Mouse (Mus musculus): ENCODE measurements around the gene Rhog. TPM values are rescaled to one million over a fixed set of nuclear protein-coding genes. Genes with fewer than 3 reads are reported as not detected.

The Rhog gene
- total and polyA plus RNA-seq, 2 experiments from 2014 or later: 24.6 to 34.7 TPM

DNA sequence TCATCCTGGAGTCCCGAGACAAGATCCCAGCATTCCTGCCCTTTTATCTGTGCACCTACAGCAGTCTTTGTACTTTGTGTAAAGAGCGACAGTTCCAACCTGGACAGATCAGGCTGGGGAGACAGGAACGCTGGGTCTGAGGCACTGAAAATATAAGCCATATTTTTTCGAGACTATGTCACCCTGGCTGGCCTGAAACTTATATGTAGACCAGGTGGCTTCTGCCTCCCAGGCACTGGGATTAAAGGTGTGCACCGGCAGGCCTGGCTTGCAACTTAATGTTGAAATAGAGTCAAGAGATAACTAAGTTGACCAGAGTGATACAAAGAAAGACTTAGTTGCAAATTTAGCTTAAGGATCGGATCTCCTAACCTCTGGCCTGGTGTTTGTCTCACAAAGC lies 9.6 kb downstream of the Rhog start:
- no peaks in the 10 kb centered on the region for H3K9me3 ChIP-seq (replicated peaks; ENCODE audit: control insufficient read depth, low read length)
- H3K4me3 ChIP-seq (ENCODE audit: low read depth, low read length): no peak overlapping the region
- 54% methylated on average over 6 of the region's 6 CpGs for WGBS
- peak overlapping the region; percentile 81 for H3K4me2 ChIP-seq (ENCODE audit: low read depth, low read length)
- DNase-seq (ENCODE audit: low spot score) (no peak), ATAC-seq (ENCODE audit: insufficient read depth, low read depth) (no peak)
- no peaks in the 10 kb centered on the region for H3K27me3 ChIP-seq (ENCODE audit: control insufficient read depth, insufficient read depth, low read length)
- peak overlapping the region; percentile 56 for H3K27ac ChIP-seq (ENCODE audit: low read depth)
- TF ChIP-seq EP300 (IDR thresholded peaks at IDR 0.05; ENCODE audit: low read depth): no peak
- no peak for TF ChIP-seq CTCF (IDR thresholded peaks at IDR 0.05; ENCODE audit: low read depth)
- H3K36me3 ChIP-seq (replicated peaks; ENCODE audit: control insufficient read depth, insufficient read depth, low read length): peaks cover 7% of the 10 kb centered on the region; the same call in 1 of the 2 replicates
- H3K4me1 ChIP-seq (ENCODE audit: control insufficient read depth, insufficient read depth): peaks cover 52% of the 10 kb centered on the region
- no peak overlapping the region for H3K9ac ChIP-seq (replicated peaks; ENCODE audit: low read depth, low read length)

DNA sequence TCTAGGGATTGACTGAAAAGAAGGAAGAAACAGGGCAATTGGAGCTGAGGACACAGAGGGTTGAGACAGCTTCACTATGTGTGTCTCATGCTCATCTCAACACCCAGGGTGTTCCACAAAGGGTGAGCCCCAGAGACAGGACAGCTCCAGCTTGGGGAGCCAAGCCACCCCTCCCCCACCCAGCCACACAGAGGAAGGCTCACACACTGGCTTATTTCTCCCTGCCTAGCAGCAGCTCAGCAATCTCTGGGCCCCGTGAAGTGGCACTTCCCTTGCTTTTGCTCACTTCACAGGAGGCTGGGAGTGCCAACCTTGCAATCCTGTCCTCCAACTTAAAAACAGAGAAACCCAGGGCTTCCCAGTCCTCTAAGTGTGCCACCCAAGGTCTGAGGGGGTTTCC lies 10.1 kb downstream of the Rhog start:
- DNase-seq (ENCODE audit: low spot score): no peak
- TF ChIP-seq CTCF (IDR thresholded peaks at IDR 0.05; ENCODE audit: low read depth) (no peak), EP300 (IDR thresholded peaks at IDR 0.05; ENCODE audit: low read depth) (no peak)

DNA sequence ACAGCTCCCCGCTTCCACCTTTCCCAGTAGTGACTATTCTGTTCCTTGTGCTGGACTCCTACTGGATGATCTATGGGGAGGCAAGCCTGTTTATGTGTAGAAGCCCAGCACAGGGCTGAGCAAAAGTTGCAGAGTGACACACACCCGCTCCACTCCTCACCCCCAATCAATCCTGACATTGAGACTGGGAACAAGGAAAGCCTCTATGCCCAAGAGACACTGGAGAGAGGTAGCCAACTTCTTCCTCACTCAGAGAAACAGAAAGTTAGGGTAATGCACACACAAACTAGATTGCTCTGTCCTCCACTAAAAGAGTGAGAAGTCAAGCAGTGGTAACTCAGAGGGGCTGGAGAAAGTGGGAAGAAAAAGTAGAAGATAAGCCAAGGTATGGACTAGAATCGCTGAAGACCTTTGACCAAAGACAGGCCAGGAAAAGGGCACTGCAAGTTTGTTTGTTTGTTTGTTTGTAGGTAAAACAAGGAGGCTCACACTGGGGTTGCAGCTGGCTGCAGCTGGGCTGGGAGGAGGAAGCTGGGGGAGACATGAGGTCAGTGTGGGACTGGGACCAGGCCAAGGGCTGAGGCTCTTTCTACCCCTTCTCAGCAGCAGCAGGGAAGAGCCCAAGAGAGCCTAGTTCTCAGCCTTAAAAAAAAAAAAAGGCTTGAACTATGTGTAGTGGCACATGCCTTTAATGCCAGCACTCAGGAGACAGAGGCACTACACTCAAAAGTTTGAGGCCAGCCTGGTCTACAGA lies 10.9 kb downstream of the Rhog start:
- 71% methylated on average over 3 of the region's 3 CpGs for WGBS
- no peak for ATAC-seq (ENCODE audit: insufficient read depth, low read depth)
- no peak overlapping the region for H3K9ac ChIP-seq (replicated peaks; ENCODE audit: low read depth, low read length)

More for the DNA sequence above, 10.1 kb downstream of the Rhog start:
- Histone ChIP-seq H3K4me1 (ENCODE audit: control insufficient read depth, insufficient read depth) (peaks cover 52% of the 10 kb centered on the region), H3K4me3 (ENCODE audit: low read depth, low read length) (no peak overlapping the region), H3K27me3 (ENCODE audit: control insufficient read depth, insufficient read depth, low read length) (no peaks in the 10 kb centered on the region), H3K4me2 (ENCODE audit: low read depth, low read length) (peak overlapping the region; percentile 81), H3K27ac (ENCODE audit: low read depth) (peak overlapping the region; percentile 56), H3K9ac (replicated peaks; ENCODE audit: low read depth, low read length) (no peak overlapping the region; the same call in 1 of the 2 replicates), H3K36me3 (replicated peaks; ENCODE audit: control insufficient read depth, insufficient read depth, low read length) (peaks cover 11% of the 10 kb centered on the region; the same call in 1 of the 2 replicates), H3K9me3 (replicated peaks; ENCODE audit: control insufficient read depth, low read length) (no peaks in the 10 kb centered on the region)
- 13% methylated on average over 1 of the region's 1 CpGs for WGBS
- no peak for ATAC-seq (ENCODE audit: insufficient read depth, low read depth)

DNA sequence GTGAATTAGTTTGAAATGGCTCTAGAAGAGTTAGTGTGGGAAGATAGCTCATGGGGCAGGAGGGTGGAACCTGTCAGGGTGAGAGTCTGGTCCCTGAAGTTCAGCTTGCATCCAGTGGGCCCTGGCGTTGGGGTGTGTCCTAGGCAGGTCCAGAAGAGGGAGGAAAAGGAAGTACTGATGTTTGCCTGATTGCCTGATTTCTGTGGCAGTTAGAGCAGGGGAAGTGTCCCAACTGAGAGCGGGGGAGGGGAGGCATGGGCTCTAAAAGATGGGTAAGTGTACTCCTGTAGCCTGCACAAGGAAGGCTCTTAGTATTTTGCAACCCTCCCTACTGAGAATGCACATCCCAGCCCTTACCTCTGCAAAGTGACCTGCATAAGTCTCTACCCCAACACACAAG lies 12.0 kb downstream of the Rhog start:
- H3K27me3 ChIP-seq (ENCODE audit: control insufficient read depth, insufficient read depth, low read length): no peaks in the 10 kb centered on the region
- WGBS: 69% methylated on average over 2 of the region's 2 CpGs

More for the DNA sequence above, 10.9 kb downstream of the Rhog start:
- H3K36me3 ChIP-seq (replicated peaks; ENCODE audit: control insufficient read depth, insufficient read depth, low read length): peaks cover 18% of the 10 kb centered on the region
- H3K27ac ChIP-seq (ENCODE audit: low read depth): peak overlapping the region; percentile 56
- no peak for DNase-seq (ENCODE audit: low spot score)
- no peak overlapping the region for H3K4me3 ChIP-seq (ENCODE audit: low read depth, low read length)
- no peaks in the 10 kb centered on the region for H3K9me3 ChIP-seq (replicated peaks; ENCODE audit: control insufficient read depth, low read length)
- TF ChIP-seq EP300 (IDR thresholded peaks at IDR 0.05; ENCODE audit: low read depth): no peak
- TF ChIP-seq CTCF (IDR thresholded peaks at IDR 0.05; ENCODE audit: low read depth): no peak
- H3K4me2 ChIP-seq (ENCODE audit: low read depth, low read length): no peak overlapping the region
- H3K27me3 ChIP-seq (ENCODE audit: control insufficient read depth, insufficient read depth, low read length): no peaks in the 10 kb centered on the region
- peaks cover 52% of the 10 kb centered on the region for H3K4me1 ChIP-seq (ENCODE audit: control insufficient read depth, insufficient read depth)

DNA sequence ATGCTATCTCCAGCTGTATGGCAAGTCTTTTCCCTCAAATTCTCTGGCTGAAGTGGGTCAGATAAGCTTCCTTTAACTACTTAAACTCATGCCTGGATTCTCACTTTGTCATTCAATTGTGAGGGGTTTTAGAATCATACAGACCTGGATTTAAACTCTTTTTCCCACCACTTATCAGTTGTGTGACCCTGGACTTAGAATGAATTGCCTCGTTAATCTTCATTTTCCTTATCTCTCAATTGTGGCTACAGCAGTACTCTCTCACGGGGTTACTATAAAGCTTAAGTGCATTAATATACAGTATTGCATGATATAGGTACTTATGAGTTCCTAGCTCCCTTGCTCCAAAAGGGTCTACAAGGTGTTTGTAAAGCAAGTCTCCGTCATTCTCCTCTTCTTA lies 12.9 kb downstream of the Rhog start:
- H3K4me1 ChIP-seq (ENCODE audit: control insufficient read depth, insufficient read depth): peaks cover 44% of the 10 kb centered on the region
- no peak overlapping the region for H3K4me3 ChIP-seq (ENCODE audit: low read depth, low read length)
- H3K36me3 ChIP-seq (replicated peaks; ENCODE audit: control insufficient read depth, insufficient read depth, low read length): peaks cover 37% of the 10 kb centered on the region
- H3K4me2 ChIP-seq (ENCODE audit: low read depth, low read length): no peak overlapping the region
- DNase-seq (ENCODE audit: low spot score): no peak
- H3K27ac ChIP-seq (ENCODE audit: low read depth): no peak overlapping the region
- no peak for ATAC-seq (ENCODE audit: insufficient read depth, low read depth)
- WGBS: 53% methylated on average over 3 of the region's 3 CpGs
- no peaks in the 10 kb centered on the region for H3K27me3 ChIP-seq (ENCODE audit: control insufficient read depth, insufficient read depth, low read length)
- TF ChIP-seq EP300 (IDR thresholded peaks at IDR 0.05; ENCODE audit: low read depth): no peak
- TF ChIP-seq CTCF (IDR thresholded peaks at IDR 0.05; ENCODE audit: low read depth): no peak
- no peaks in the 10 kb centered on the region for H3K9me3 ChIP-seq (replicated peaks; ENCODE audit: control insufficient read depth, low read length)
- no peak overlapping the region for H3K9ac ChIP-seq (replicated peaks; ENCODE audit: low read depth, low read length)

More for the DNA sequence above, 12.0 kb downstream of the Rhog start:
- H3K4me2 ChIP-seq (ENCODE audit: low read depth, low read length): no peak overlapping the region
- H3K4me1 ChIP-seq (ENCODE audit: control insufficient read depth, insufficient read depth): peaks cover 52% of the 10 kb centered on the region
- H3K4me3 ChIP-seq (ENCODE audit: low read depth, low read length): no peak overlapping the region
- H3K9me3 ChIP-seq (replicated peaks; ENCODE audit: control insufficient read depth, low read length): no peaks in the 10 kb centered on the region
- no peak overlapping the region for H3K9ac ChIP-seq (replicated peaks; ENCODE audit: low read depth, low read length)
- DNase-seq (ENCODE audit: low spot score): no peak
- peaks cover 28% of the 10 kb centered on the region for H3K36me3 ChIP-seq (replicated peaks; ENCODE audit: control insufficient read depth, insufficient read depth, low read length)
- no peak for ATAC-seq (ENCODE audit: insufficient read depth, low read depth)
- TF ChIP-seq CTCF (IDR thresholded peaks at IDR 0.05; ENCODE audit: low read depth) (no peak), EP300 (IDR thresholded peaks at IDR 0.05; ENCODE audit: low read depth) (no peak)
- peak overlapping the region; percentile 18; the same call in 1 of the 2 replicates for H3K27ac ChIP-seq (ENCODE audit: low read depth)

Measured in heart, postnatal 0 days (tissue).